Mouse (Mus musculus) CH12.LX (cell line): ENCODE data around the gene Zfp583. TPM values are rescaled to one million over a fixed set of nuclear protein-coding genes. Genes with fewer than 3 reads are reported as not detected.

ENCODE experiments used
- DNase-seq: peaks from one replicate; pipeline ENCODE4 v3.0.0-alpha.2; 2013; ENCODE audit errors: extremely low read depth
- H3K27ac ChIP-seq: 2 replicates; pipeline ENCODE4 v1.5.1; 2012; ENCODE audit warnings: low read depth, mild to moderate bottlenecking, control low read depth, moderate library complexity; ENCODE audit not compliant: insufficient read depth
- H3K27me3 ChIP-seq: replicated peaks from 2 replicates; pipeline ENCODE3; 2012; ENCODE audit warnings: inconsistent platforms
- H3K36me3 ChIP-seq, 2 experiments: replicated peaks in 1 of 2; 2 replicates each; pipeline versions ENCODE3 to v1.6.1; 2012; ENCODE audit warnings: inconsistent platforms in 1 of 2, low read length in 1 of 2, mild to moderate bottlenecking in 1 of 2, mixed read lengths in 1 of 2, moderate library complexity in 1 of 2; ENCODE audit not compliant: control insufficient read depth in 1 of 2, insufficient read depth in 1 of 2
- H3K4me1 ChIP-seq, 2 experiments: 2 replicates each; pipeline ENCODE4 v1.6.1; 2012; ENCODE audit warnings: inconsistent platforms in 1 of 2, moderate library complexity in 1 of 2; ENCODE audit not compliant: insufficient read depth in 2 of 2, control insufficient read depth in 1 of 2
- H3K4me2 ChIP-seq: 2 replicates; pipeline ENCODE4 v1.6.1; 2012; ENCODE audit warnings: low read depth, mild to moderate bottlenecking, control low read depth; ENCODE audit not compliant: poor library complexity, insufficient read depth, severe bottlenecking
- H3K4me3 ChIP-seq, 3 experiments: fragments of 150-350 bp in 1 of 3; sonication (generic) in 1 of 3; replicated peaks in 1 of 3; 2 replicates each; pipeline versions ENCODE3 to v1.5.1; 2011 to 2012; ENCODE audit warnings: low read depth in 2 of 3, low read length in 2 of 3, mild to moderate bottlenecking in 2 of 3, moderate library complexity in 2 of 3, control low read depth in 1 of 3, improper control_type of control experiment in 1 of 3, inconsistent platforms in 1 of 3, mixed read lengths in 1 of 3; ENCODE audit not compliant: poor library complexity in 1 of 3
- H3K79me2 ChIP-seq: replicated peaks from 2 replicates; pipeline ENCODE4 v1.6.1; 2012; ENCODE audit warnings: mild to moderate bottlenecking, moderate library complexity; ENCODE audit not compliant: control insufficient read depth, poor library complexity, insufficient read depth, severe bottlenecking; ENCODE audit errors: extremely low read depth
- H3K9ac ChIP-seq: 2 replicates; pipeline ENCODE4 v1.6.1; 2012; ENCODE audit warnings: low read depth, mild to moderate bottlenecking, control low read depth, moderate library complexity; ENCODE audit not compliant: insufficient read depth
- H3K9me3 ChIP-seq: replicated peaks from 2 replicates; pipeline ENCODE3; 2012; ENCODE audit warnings: low read length, inconsistent platforms, mixed read lengths
- CHD1 ChIP-seq: IDR thresholded peaks from 2 replicates; pipeline ENCODE4 v1.6.1; 2012; ENCODE audit warnings: low read depth, low read length, improper control_type of control experiment, inconsistent platforms
- CHD2 ChIP-seq: IDR thresholded peaks from 2 replicates; pipeline ENCODE4 v1.6.1; 2011; ENCODE audit warnings: low read length, improper control_type of control experiment
- CTCF ChIP-seq, 2 experiments: IDR thresholded peaks in 1 of 2; conservative IDR thresholded peaks in 1 of 2; 2 replicates each; pipeline ENCODE4 v1.5.1; 2011 to 2012; ENCODE audit warnings: low read depth in 2 of 2, low read length in 2 of 2, improper control_type of control experiment in 1 of 2, inconsistent platforms in 1 of 2, mild to moderate bottlenecking in 1 of 2, moderate library complexity in 1 of 2
- EP300 ChIP-seq: IDR thresholded peaks from 2 replicates; pipeline ENCODE4 v1.6.1; 2011; ENCODE audit warnings: low read length, improper control_type of control experiment
- ETS1 ChIP-seq: conservative IDR thresholded peaks from 2 replicates; pipeline ENCODE4 v1.6.1; 2012; ENCODE audit warnings: low read depth, mild to moderate bottlenecking, inconsistent platforms, low read length, improper control_type of control experiment, moderate library complexity
- JUN ChIP-seq: IDR thresholded peaks from 2 replicates; pipeline ENCODE4 v1.6.1; 2011; ENCODE audit warnings: low read depth, mild to moderate bottlenecking, low read length, improper control_type of control experiment, moderate library complexity; ENCODE audit not compliant: insufficient read depth
- KAT2A ChIP-seq: IDR thresholded peaks from 2 replicates; pipeline ENCODE4 v1.6.1; 2012; ENCODE audit warnings: low read length, improper control_type of control experiment, inconsistent platforms; ENCODE audit not compliant: insufficient replicate concordance
- MAFK ChIP-seq: IDR thresholded peaks from 2 replicates; pipeline ENCODE4 v1.6.1; 2011; ENCODE audit warnings: low read length, improper control_type of control experiment; ENCODE audit not compliant: insufficient replicate concordance
- MAX ChIP-seq: IDR thresholded peaks from 2 replicates; pipeline ENCODE4 v1.6.1; 2011; ENCODE audit warnings: low read length, improper control_type of control experiment
- MAZ ChIP-seq: IDR thresholded peaks from 2 replicates; pipeline ENCODE4 v1.6.1; 2012; ENCODE audit warnings: low read depth, mild to moderate bottlenecking, inconsistent platforms, low read length, improper control_type of control experiment, moderate library complexity
- MEF2A ChIP-seq: IDR thresholded peaks from 2 replicates; pipeline ENCODE4 v1.6.1; 2014; ENCODE audit warnings: low read depth, mild to moderate bottlenecking, inconsistent platforms, low read length, improper control_type of control experiment, borderline replicate concordance
- MXI1 ChIP-seq: IDR thresholded peaks from 2 replicates; pipeline ENCODE4 v1.6.1; 2011; ENCODE audit warnings: mild to moderate bottlenecking, low read depth, low read length, improper control_type of control experiment
- NELFE ChIP-seq: IDR thresholded peaks from 2 replicates; pipeline ENCODE4 v1.6.1; 2011; ENCODE audit warnings: low read depth, low read length, improper control_type of control experiment
- PAX5 ChIP-seq: IDR thresholded peaks from 2 replicates; pipeline ENCODE4 v1.6.1; 2012; ENCODE audit warnings: low read length, inconsistent platforms, mixed read lengths
- POLR2A ChIP-seq: IDR thresholded peaks from 2 replicates; pipeline ENCODE4 v1.6.1; 2011; ENCODE audit warnings: low read depth, mild to moderate bottlenecking, improper control_type of control experiment, low read length
- RCOR1 ChIP-seq: conservative IDR thresholded peaks from 2 replicates; pipeline ENCODE4 v1.6.1; 2012; ENCODE audit warnings: low read depth, mild to moderate bottlenecking, inconsistent platforms, low read length, improper control_type of control experiment
- SIN3A ChIP-seq: IDR thresholded peaks from 2 replicates; pipeline ENCODE4 v1.6.1; 2012; ENCODE audit warnings: low read length, improper control_type of control experiment, inconsistent platforms
- UBTF ChIP-seq: IDR thresholded peaks from 2 replicates; pipeline ENCODE4 v1.6.1; 2012; ENCODE audit warnings: low read depth, mild to moderate bottlenecking, inconsistent platforms, low read length, improper control_type of control experiment, moderate library complexity
- USF1 ChIP-seq: IDR thresholded peaks from 2 replicates; pipeline ENCODE4 v1.6.1; 2014; ENCODE audit warnings: low read depth, mild to moderate bottlenecking, inconsistent platforms, low read length, improper control_type of control experiment
- ZC3H11A ChIP-seq: IDR thresholded peaks from 2 replicates; pipeline ENCODE4 v1.6.1; 2012; ENCODE audit warnings: low read depth, mild to moderate bottlenecking, inconsistent platforms, low read length, improper control_type of control experiment
- dilution Hi-C: fragments of 300-500 bp; cut with MboI; formaldehyde crosslinking; loops from 2 replicates; pipeline ENCODE4 v1.14.3; 2020; ENCODE audit warnings: low sequenced_read_pairs; ENCODE audit not compliant: extremely low pct_unique_long_range_greater_than_20kb, extremely low pct_ligation_motif_present
- in situ Hi-C: fragments of 300-500 bp; cut with MboI; formaldehyde crosslinking; loops from 3 replicates; pipeline ENCODE4 v1.14.3; 2019; ENCODE audit warnings: low sequenced_read_pairs, low pct_ligation_motif_present, low pct_unique_long_range_greater_than_20kb, mixed read lengths
- polyA plus RNA-seq: library from polyadenylated mRNA; unstranded; fragments of >175 nt; gene quantifications from 2 replicates; pipeline ENCODE4 v1.2.1, GENCODE M21; 2012; ENCODE audit warnings: low read depth; ENCODE audit not compliant: insufficient read length
- total RNA-seq, 2 experiments: library from RNA; depleted of rRNA; stranded (reverse); fragments of 300-350 nt in 1 of 2; fragments of >200 nt in 1 of 2; gene quantifications; 2 replicates each; pipeline ENCODE4 v1.2.3; 2012 to 2014

Gene Zfp583
- total and polyA plus RNA-seq, 3 experiments, result not detected

GRCm38 (mm10) chr7:6361756-6362155, 30.7 kb upstream of the Zfp583 start:
- dilution Hi-C loops, result no loop called here
- H3K9ac ChIP-seq, result no peak overlapping the region
- H3K4me1 ChIP-seq, result no peaks in the 10 kb centered on the region

GRCm38 (mm10) chr7:6360477-6361060, 29.5 kb upstream of the Zfp583 start:
- in situ Hi-C loops (loop anchor here (25.0 kb wide), 2 partner anchors 302 to 552 kb away; no protein-coding TSS in a partner anchor), dilution Hi-C loops (no loop called here)
- H3K27me3 ChIP-seq, result peaks cover 18% of the 10 kb centered on the region
- H3K27ac ChIP-seq, result no peak overlapping the region
- H3K9ac ChIP-seq, result no peak overlapping the region
- no peak for DNase-seq
- no peaks in the 10 kb centered on the region for H3K36me3 ChIP-seq
- no peaks in the 10 kb centered on the region for H3K4me1 ChIP-seq
- TF ChIP-seq MXI1 (no peak), PAX5 (no peak), ZC3H11A (no peak), KAT2A (no peak), MAFK (no peak), SIN3A (no peak), CTCF (conservative IDR thresholded peaks at IDR 0.05 in 1 of 2, IDR thresholded peaks at IDR 0.05 in 1 of 2; ENCODE audit: low read depth in 2 of 2, low read length in 2 of 2) (no peak), CHD1 (no peak), UBTF (no peak), EP300 (no peak), JUN (no peak), CHD2 (no peak), MAX (no peak), ETS1 (no peak), RCOR1 (no peak), USF1 (no peak)
- H3K9me3 ChIP-seq, result peaks cover 10% of the 10 kb centered on the region
- no peaks in the 10 kb centered on the region for H3K79me2 ChIP-seq
- no peak overlapping the region for H3K4me2 ChIP-seq
- H3K4me3 ChIP-seq, result no peak overlapping the region

More at GRCm38 (mm10) chr7:6361756-6362155, 30.7 kb upstream of the Zfp583 start:
- TF ChIP-seq EP300, result no peak
- TF ChIP-seq RCOR1, result no peak
- TF ChIP-seq MXI1, result no peak
- TF ChIP-seq MAZ, result no peak
- TF ChIP-seq SIN3A, result no peak
- no peak for TF ChIP-seq PAX5
- no peak for TF ChIP-seq POLR2A
- TF ChIP-seq NELFE, result no peak
- no peak for TF ChIP-seq MEF2A
- Histone ChIP-seq H3K9me3 (peaks cover 10% of the 10 kb centered on the region), H3K27ac (no peak overlapping the region), H3K4me3 (no peak overlapping the region), H3K36me3 (no peaks in the 10 kb centered on the region), H3K27me3 (peaks cover 8% of the 10 kb centered on the region), H3K4me2 (no peak overlapping the region), H3K79me2 (no peaks in the 10 kb centered on the region)
- no peak for DNase-seq
- in situ Hi-C loops, result loop anchor here (25.0 kb wide), 2 partner anchors 301 to 551 kb away; no protein-coding TSS in a partner anchor
